Mouse (Mus musculus): ENCODE data around the gene Klk1. TPM values are rescaled to one million over a fixed set of nuclear protein-coding genes. Genes with fewer than 3 reads are reported as not detected.
"Not testable (repeated sequence)": the region's sequence is repeated elsewhere in the genome, so short reads cannot be mapped to it uniquely, and the experiment has no call there.

Klk1 gene
- polyA plus RNA-seq (2015; fragmentation: Nextera tagmentation; extraction: Ambion mirVana): 44.2 and 51.8 TPM in 2 replicates

DNA sequence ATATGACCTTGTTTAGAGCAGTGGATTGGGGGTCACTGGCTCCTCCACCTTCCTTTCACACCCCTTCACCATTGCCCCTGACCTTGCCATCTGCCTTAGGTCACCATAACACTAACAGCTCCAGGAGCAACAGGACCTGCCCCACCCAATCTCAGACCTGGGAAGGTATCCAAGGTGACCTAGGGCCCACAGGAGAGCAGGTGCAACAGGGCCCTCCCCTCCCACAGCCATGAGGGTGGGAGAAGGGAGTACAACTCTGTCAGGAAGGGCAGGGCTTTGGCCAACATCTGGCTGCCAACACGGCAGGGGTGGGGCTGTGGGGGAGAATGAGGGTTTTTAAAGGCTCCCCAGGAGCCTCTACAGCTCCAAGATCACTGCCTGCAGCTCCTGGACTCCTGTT is at the start of gene Klk1:
Gene Klk1, plus strand, starts transcription at position 285 of the 400 bp plus-strand sequence.
- Histone ChIP-seq H3K27ac (ENCODE audit: low read length) (no peak within 1 kb of the TSS), H3K4me2 (ENCODE audit: low read depth, low read length) (no peak within 1 kb of the TSS), H3K4me1 (ENCODE audit: control insufficient read depth, insufficient read depth, low read length) (0 out of 2 replicates have a peak, but pooled peaks cover 4% of the 10 kb centered on the region), H3K9me3 (ENCODE audit: control insufficient read depth, low read length) (no peaks in the 10 kb centered on the region), H3K9ac (ENCODE audit: low read depth, low read length) (no peak within 1 kb of the TSS), H3K36me3 (ENCODE audit: control insufficient read depth, insufficient read depth, low read length) (no peaks in the 10 kb centered on the region), H3K27me3 (replicated peaks; ENCODE audit: control insufficient read depth, insufficient read depth, low read length) (no peaks in the 10 kb centered on the region), H3K4me3 (ENCODE audit: low read length) (no peak within 1 kb of the TSS)
- ATAC-seq: peak; percentile 66
- WGBS: 33% methylated on average over 1 of the region's 1 CpGs

DNA sequence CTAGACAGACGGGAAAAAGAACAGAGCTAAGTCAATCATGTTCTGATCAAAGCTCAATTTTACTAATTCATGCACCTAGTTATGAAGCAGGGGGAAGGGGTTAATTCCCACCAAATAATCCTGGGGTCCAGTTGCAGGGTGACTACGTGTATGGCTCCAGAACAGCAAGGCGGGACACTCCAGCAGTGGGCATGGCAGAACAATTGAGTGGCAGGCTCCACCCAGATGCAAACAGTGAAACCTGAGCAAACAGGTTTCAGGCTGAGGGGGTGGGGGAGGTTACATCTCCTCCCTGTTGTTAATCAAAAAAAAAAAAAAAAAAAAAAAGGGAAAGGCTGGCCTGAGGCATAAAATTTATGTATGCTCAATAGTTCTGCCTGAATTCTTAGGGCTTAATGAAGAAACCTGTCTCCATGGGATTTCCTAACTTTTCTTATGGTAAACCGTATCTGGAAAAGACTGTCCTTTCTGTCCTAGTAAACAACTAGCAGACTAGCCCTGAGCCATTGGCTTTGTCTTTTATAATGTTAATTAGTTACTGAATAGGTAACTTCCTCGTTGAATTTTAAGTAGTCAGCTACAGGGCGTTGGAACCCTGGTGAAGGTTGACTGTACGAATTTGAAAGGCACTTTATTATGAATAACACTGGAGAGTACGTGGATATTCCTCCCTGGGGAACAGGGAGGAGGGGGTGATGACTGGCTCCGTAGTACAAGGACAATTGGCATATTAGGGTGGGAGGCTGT is 45.7 kb upstream of the Klk1 start:
- H3K4me2 ChIP-seq (ENCODE audit: low read depth, low read length): no peak overlapping the region
- H3K9me3 ChIP-seq (ENCODE audit: control insufficient read depth, low read length): no peaks in the 10 kb centered on the region
- WGBS: 59% methylated on average over 9 of the region's 9 CpGs
- H3K4me1 ChIP-seq (ENCODE audit: control insufficient read depth, insufficient read depth, low read length): no peaks in the 10 kb centered on the region
- H3K36me3 ChIP-seq (ENCODE audit: control insufficient read depth, insufficient read depth, low read length): no peaks in the 10 kb centered on the region
- H3K4me3 ChIP-seq (ENCODE audit: low read length): no peak overlapping the region
- H3K27ac ChIP-seq (ENCODE audit: low read length): no peak overlapping the region
- peak; percentile 68; the same call in 1 of the 2 replicates for ATAC-seq
- H3K27me3 ChIP-seq (replicated peaks; ENCODE audit: control insufficient read depth, insufficient read depth, low read length): no peaks in the 10 kb centered on the region
- H3K9ac ChIP-seq (ENCODE audit: low read depth, low read length): no peak overlapping the region

DNA sequence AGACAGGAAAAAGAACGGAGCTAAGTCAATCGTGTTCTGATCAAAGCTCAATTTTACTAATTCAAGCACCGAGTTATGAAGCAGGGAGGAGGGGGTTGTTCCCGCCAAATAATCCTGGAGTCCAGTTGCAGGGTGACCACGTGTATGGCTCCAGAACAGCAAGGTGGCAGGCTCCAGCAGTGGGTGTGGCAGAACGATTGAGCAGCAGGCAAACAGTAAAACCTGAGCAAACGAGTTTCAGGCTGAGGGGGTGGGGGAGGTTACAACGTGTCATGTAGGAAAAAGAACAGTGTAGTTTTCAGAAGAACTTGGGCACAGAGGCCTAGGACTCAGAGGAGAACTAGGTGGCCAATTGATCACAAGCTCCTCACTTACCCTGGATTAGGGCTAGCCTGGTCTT is 38.6 kb upstream of the Klk1 start:
- not testable (repeated sequence) for H3K36me3 ChIP-seq (ENCODE audit: control insufficient read depth, insufficient read depth, low read length); H3K27me3 ChIP-seq (replicated peaks; ENCODE audit: control insufficient read depth, insufficient read depth, low read length); H3K9ac ChIP-seq (ENCODE audit: low read depth, low read length); H3K4me1 ChIP-seq (ENCODE audit: control insufficient read depth, insufficient read depth, low read length); H3K4me3 ChIP-seq (ENCODE audit: low read length); H3K9me3 ChIP-seq (ENCODE audit: control insufficient read depth, low read length); H3K4me2 ChIP-seq (ENCODE audit: low read depth, low read length); H3K27ac ChIP-seq (ENCODE audit: low read length)
- WGBS: 54% methylated on average over 8 of the region's 8 CpGs
- peak; percentile 50; the same call in 1 of the 2 replicates for ATAC-seq

DNA sequence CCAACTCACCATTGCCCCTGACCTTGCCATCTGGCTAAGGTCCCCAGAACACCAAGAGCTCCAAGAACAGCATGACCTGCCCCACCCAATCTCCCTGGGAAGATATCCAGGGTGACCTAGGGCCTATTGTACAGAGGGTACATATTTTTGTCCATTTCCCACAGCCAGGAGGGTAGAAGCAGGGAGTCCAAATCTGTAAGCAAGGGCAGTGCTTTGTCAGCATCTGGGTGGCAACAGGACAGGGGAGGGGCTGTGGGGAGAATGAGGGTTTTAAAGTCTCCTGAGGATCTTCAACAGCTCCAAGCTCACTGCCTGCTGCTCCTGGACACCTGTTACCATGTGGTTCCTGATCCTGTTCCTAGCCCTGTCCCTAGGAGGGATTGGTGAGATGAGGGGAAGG is 37.2 kb upstream of the Klk1 start, which contains the start of gene Klk1b24:
Gene Klk1b24, plus strand, starts transcription at position 301 of the 400 bp plus-strand sequence.
- H3K4me1 ChIP-seq (ENCODE audit: control insufficient read depth, insufficient read depth, low read length); H3K36me3 ChIP-seq (ENCODE audit: control insufficient read depth, insufficient read depth, low read length); H3K9ac ChIP-seq (ENCODE audit: low read depth, low read length); H3K27me3 ChIP-seq (replicated peaks; ENCODE audit: control insufficient read depth, insufficient read depth, low read length); ATAC-seq; H3K9me3 ChIP-seq (ENCODE audit: control insufficient read depth, low read length); H3K4me3 ChIP-seq (ENCODE audit: low read length); H3K27ac ChIP-seq (ENCODE audit: low read length); H3K4me2 ChIP-seq (ENCODE audit: low read depth, low read length): not testable (repeated sequence)

DNA sequence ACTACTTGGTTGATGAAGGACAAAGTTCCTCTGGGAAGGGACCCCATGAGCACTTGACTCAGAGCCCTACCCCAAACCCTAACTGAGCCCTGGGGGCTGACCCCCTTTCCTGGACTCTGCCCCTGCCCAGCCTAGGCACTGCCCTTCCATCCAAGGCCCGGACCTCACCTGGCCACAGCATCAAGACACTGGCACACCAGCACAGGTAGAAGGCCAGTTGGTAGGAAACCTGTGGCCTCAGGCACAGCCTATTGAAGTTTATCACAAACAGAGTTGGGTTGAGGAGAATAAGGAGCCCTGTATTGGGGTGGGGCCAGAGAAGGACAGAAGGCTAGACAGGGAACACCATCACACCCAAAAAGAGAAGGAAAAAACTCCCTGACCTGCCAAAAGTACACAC is 31.7 kb upstream of the Klk1 start:
- ATAC-seq; H3K9me3 ChIP-seq (ENCODE audit: control insufficient read depth, low read length); H3K27me3 ChIP-seq (replicated peaks; ENCODE audit: control insufficient read depth, insufficient read depth, low read length); H3K27ac ChIP-seq (ENCODE audit: low read length); H3K36me3 ChIP-seq (ENCODE audit: control insufficient read depth, insufficient read depth, low read length); H3K4me2 ChIP-seq (ENCODE audit: low read depth, low read length); H3K9ac ChIP-seq (ENCODE audit: low read depth, low read length); H3K4me3 ChIP-seq (ENCODE audit: low read length); H3K4me1 ChIP-seq (ENCODE audit: control insufficient read depth, insufficient read depth, low read length): not testable (repeated sequence)
- 62% methylated on average over 1 of the region's 1 CpGs for WGBS

DNA sequence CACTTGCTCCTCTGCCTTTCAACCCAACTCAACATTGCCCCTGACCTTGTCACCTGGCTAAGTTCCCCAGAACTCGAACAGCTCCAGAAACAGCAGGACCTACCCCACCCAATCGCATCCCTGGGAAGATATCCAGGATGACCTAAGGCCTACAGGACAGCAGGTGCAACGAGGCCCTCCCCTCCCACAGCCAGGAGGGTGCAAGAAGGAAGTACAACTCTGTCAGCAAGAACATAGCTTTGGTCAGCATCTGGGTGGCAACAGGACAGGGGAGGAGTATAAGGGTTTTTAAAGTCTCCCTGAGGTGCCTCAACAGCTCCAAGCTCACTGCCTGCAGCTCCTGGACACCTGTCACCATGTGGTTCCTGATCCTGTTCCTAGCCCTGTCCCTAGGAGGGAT is 27.3 kb upstream of the Klk1 start, which contains the start of gene Klk1b3:
Gene Klk1b3, plus strand, starts transcription at position 301 of the 400 bp plus-strand sequence.
- Histone ChIP-seq H3K27me3 (replicated peaks; ENCODE audit: control insufficient read depth, insufficient read depth, low read length) (no peaks in the 10 kb centered on the region), H3K9me3 (ENCODE audit: control insufficient read depth, low read length) (no peaks in the 10 kb centered on the region), H3K9ac (ENCODE audit: low read depth, low read length) (no peak within 1 kb of the TSS), H3K4me1 (ENCODE audit: control insufficient read depth, insufficient read depth, low read length) (no peaks in the 10 kb centered on the region), H3K4me2 (ENCODE audit: low read depth, low read length) (no peak within 1 kb of the TSS), H3K36me3 (ENCODE audit: control insufficient read depth, insufficient read depth, low read length) (no peaks in the 10 kb centered on the region), H3K4me3 (ENCODE audit: low read length) (no peak within 1 kb of the TSS), H3K27ac (ENCODE audit: low read length) (no peak within 1 kb of the TSS)
- no peak for ATAC-seq
- WGBS: 59% methylated on average over 3 of the region's 3 CpGs

DNA sequence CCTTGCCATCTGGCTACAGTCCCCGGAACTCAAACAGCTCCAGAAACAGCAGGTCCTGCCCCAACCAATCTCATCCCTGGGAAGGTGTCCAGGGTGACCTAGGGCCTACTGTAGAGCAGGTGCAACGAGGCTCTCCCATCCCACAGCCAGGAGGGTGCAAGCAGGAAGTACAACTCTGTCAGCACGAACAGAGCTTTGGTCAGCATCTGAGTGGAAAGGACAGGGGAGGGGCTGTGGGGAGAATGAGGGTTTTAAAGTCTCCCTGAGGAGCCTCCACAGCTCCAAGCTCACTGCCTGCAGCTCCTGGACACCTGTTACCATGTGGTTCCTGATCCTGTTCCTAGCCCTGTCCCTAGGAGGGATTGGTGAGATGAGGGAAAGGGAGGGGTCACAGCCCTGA is 18.0 kb upstream of the Klk1 start, which contains the start of gene Klk1b4:
Gene Klk1b4, plus strand, starts transcription at position 301 of the 400 bp plus-strand sequence.
- H3K4me3 ChIP-seq (ENCODE audit: low read length); H3K9me3 ChIP-seq (ENCODE audit: control insufficient read depth, low read length); H3K9ac ChIP-seq (ENCODE audit: low read depth, low read length); ATAC-seq; H3K36me3 ChIP-seq (ENCODE audit: control insufficient read depth, insufficient read depth, low read length); H3K4me1 ChIP-seq (ENCODE audit: control insufficient read depth, insufficient read depth, low read length); H3K27me3 ChIP-seq (replicated peaks; ENCODE audit: control insufficient read depth, insufficient read depth, low read length); H3K4me2 ChIP-seq (ENCODE audit: low read depth, low read length); H3K27ac ChIP-seq (ENCODE audit: low read length): not testable (repeated sequence)
- 50% methylated on average over 3 of the region's 3 CpGs for whole genome bisulfite sequencing

DNA sequence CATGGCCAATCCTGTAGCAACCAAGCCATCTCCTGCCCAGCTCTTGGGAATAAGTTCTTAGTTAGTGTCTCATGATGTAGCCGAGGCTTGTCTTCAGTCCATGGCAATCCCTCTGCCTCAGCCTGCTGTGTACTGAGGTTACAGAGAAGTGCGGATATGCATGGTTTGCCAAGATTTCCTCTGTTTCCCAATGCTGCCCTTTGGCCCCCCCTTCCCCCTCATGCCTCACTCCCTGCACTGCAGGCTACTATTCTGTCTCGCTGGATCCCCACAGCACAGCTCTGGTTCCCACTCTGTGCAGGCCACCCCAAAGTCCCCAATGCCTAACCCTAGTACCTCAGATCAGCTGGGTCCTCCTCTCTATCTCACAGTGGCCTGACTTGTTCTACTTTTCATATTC is 16.9 kb upstream of the Klk1 start:
- H3K9me3 ChIP-seq (ENCODE audit: control insufficient read depth, low read length): no peaks in the 10 kb centered on the region
- H3K36me3 ChIP-seq (ENCODE audit: control insufficient read depth, insufficient read depth, low read length): no peaks in the 10 kb centered on the region
- no peak overlapping the region for H3K9ac ChIP-seq (ENCODE audit: low read depth, low read length)
- WGBS: 80% methylated on average over 3 of the region's 3 CpGs
- ATAC-seq: no peak
- H3K4me3 ChIP-seq (ENCODE audit: low read length): no peak overlapping the region
- H3K4me2 ChIP-seq (ENCODE audit: low read depth, low read length): no peak overlapping the region
- no peaks in the 10 kb centered on the region for H3K4me1 ChIP-seq (ENCODE audit: control insufficient read depth, insufficient read depth, low read length)
- no peaks in the 10 kb centered on the region for H3K27me3 ChIP-seq (replicated peaks; ENCODE audit: control insufficient read depth, insufficient read depth, low read length)
- H3K27ac ChIP-seq (ENCODE audit: low read length): no peak overlapping the region

DNA sequence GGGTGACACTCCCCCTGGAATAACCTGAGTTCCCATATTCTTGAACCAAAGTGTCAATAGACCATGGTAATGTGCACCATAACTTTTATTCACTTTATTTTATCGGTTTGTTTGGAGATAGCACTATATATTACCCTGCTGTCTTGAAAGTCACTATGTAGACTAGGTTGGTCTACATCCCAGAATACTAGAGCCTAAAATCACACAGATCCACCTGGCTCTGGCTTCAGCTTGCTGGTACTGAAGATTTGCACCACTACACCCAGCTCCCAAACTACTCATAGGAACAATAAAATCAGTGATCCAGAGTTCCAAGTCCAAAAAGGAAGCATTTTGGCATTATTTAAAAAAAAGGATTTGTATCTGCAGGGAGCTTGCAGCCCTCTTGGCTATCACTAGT is 9.5 kb upstream of the Klk1 start, which contains the start of gene Klk1b5:
Gene Klk1b5, plus strand, starts transcription at position 301 of the 400 bp plus-strand sequence.
- WGBS: 84% methylated on average over 1 of the region's 1 CpGs
- no peaks in the 10 kb centered on the region for H3K27me3 ChIP-seq (replicated peaks; ENCODE audit: control insufficient read depth, insufficient read depth, low read length)

More for the DNA sequence above, 9.5 kb upstream of the Klk1 start, which contains the start of gene Klk1b5:
- no peak within 1 kb of the TSS for H3K4me2 ChIP-seq (ENCODE audit: low read depth, low read length)
- no peak within 1 kb of the TSS for H3K4me3 ChIP-seq (ENCODE audit: low read length)
- no peak for ATAC-seq
- no peaks in the 10 kb centered on the region for H3K36me3 ChIP-seq (ENCODE audit: control insufficient read depth, insufficient read depth, low read length)
- no peaks in the 10 kb centered on the region for H3K4me1 ChIP-seq (ENCODE audit: control insufficient read depth, insufficient read depth, low read length)
- H3K9ac ChIP-seq (ENCODE audit: low read depth, low read length): no peak within 1 kb of the TSS
- H3K9me3 ChIP-seq (ENCODE audit: control insufficient read depth, low read length): no peaks in the 10 kb centered on the region
- no peak within 1 kb of the TSS for H3K27ac ChIP-seq (ENCODE audit: low read length)
